Mouse (Mus musculus) kidney, adult 2 months (tissue): ENCODE data around the gene Azi2. TPM values are rescaled to one million over a fixed set of nuclear protein-coding genes. Genes with fewer than 3 reads are reported as not detected.

Experiments used
- DNase-seq: peaks from one replicate; pipeline ENCODE4 v3.0.0; 2021
- H3K27ac ChIP-seq: fragments of 200-500 bp; 2 replicates; pipeline ENCODE4 v1.5.1; 2012; ENCODE audit warnings: low read depth, low read length, control low read depth, inconsistent platforms; ENCODE audit not compliant: insufficient read depth
- H3K27me3 ChIP-seq: fragments of 200-500 bp; replicated peaks from 2 replicates; pipeline ENCODE4 v1.6.1; 2012; ENCODE audit warnings: mild to moderate bottlenecking, moderate library complexity, low read length, inconsistent platforms; ENCODE audit not compliant: control insufficient read depth, insufficient read depth
- H3K36me3 ChIP-seq: fragments of 200-500 bp; 2 replicates; pipeline ENCODE4 v1.6.1; 2012; ENCODE audit warnings: mild to moderate bottlenecking, moderate library complexity, low read length, inconsistent platforms; ENCODE audit not compliant: control insufficient read depth, insufficient read depth
- H3K4me1 ChIP-seq: fragments of 200-500 bp; 2 replicates; pipeline ENCODE4 v1.6.1; 2011; ENCODE audit warnings: low read length; ENCODE audit not compliant: control insufficient read depth, insufficient read depth
- H3K4me3 ChIP-seq: fragments of 200-500 bp; 2 replicates; pipeline ENCODE4 v1.5.1; 2011; ENCODE audit warnings: mild to moderate bottlenecking, low read depth, low read length, control low read depth; ENCODE audit not compliant: insufficient read depth
- CTCF ChIP-seq: fragments of 200-500 bp; conservative IDR thresholded peaks from 2 replicates; pipeline ENCODE4 v1.5.1; 2011; ENCODE audit warnings: low read depth, mild to moderate bottlenecking, control low read depth, low read length, moderate library complexity, mixed read lengths; ENCODE audit not compliant: insufficient read depth, insufficient read length
- POLR2A ChIP-seq: fragments of 200-500 bp; IDR thresholded peaks from one replicate; pipeline ENCODE4 v1.6.1; 2011; ENCODE audit warnings: low read depth, low read length, control low read depth
- WGBS: fragments of 180-500 bp; shearing (Covaris S2); methylation state at CpG from one replicate; pipeline ENCODE4 v1.1.7; 2018; 5-methylcytosine and 5-hydroxymethylcytosine counted together
- polyA plus RNA-seq: library from polyadenylated mRNA; depleted of rRNA; stranded (reverse); fragments of >200 nt; gene quantifications from 2 replicates; pipeline ENCODE4 v1.2.3, GENCODE M21; 2012

Gene Azi2
- polyA plus RNA-seq, 1 experiment = 26.2 TPM

DNA sequence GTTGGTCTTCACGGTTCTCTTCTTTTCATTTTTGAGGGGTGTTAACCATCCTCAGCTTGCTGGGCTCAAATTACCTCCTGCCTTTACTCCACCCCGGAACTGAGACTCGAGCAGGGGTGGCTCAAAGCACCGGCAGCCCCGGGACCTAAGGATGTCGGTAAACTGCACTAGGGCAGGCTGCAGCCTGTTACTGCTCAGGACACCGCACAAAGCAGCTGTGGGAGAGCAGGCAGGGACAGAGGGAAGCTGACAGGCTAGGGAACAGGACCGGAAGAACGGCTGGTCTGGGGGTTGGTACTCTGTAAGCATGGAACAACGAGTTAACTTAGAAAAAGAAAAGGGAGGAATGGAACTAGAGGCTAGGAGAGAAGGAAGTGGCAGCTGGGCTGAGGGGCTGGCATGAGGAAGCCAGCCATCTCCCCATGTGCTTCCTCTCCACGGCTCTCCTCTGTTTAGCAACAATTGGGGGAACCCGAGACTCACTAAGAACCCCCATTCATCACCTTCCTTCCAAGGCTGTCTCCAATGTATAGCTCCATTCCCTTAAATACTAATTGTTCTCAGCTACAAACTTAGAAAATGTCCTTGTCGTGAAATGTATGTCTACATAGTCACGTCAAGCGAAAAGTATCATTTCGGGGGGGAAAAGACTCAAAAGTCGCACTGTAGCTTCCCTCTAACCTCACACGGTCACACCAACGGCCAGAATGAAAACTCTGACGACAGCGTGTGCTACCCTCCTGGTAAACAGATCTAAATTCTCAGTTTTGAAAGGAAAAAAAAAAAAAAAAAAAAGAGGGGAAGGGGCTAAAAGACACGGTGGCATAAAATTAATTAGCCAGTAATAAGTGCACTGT, 42.5 kb downstream of the Azi2 start:
- no peak overlapping the region for H3K27ac ChIP-seq
- 18% methylated on average over 22 of the region's 22 CpGs for WGBS
- no peak for DNase-seq
- TF ChIP-seq CTCF = no peak
- no peak for TF ChIP-seq POLR2A
- H3K36me3 ChIP-seq = no peaks in the 10 kb centered on the region
- H3K27me3 ChIP-seq = no peaks in the 10 kb centered on the region
- no peaks in the 10 kb centered on the region; the same call in 1 of the 2 replicates for H3K4me1 ChIP-seq
- peak overlapping the region; percentile 12; the same call in 1 of the 2 replicates for H3K4me3 ChIP-seq

- 70% methylated on average over 4 of the region's 4 CpGs for WGBS
- no peak overlapping the region for H3K27ac ChIP-seq
- no peak for TF ChIP-seq CTCF
- TF ChIP-seq POLR2A = no peak
- H3K4me1 ChIP-seq = no peaks in the 10 kb centered on the region; the same call in 1 of the 2 replicates
- no peak overlapping the region for H3K4me3 ChIP-seq
- H3K36me3 ChIP-seq = no peaks in the 10 kb centered on the region
- no peaks in the 10 kb centered on the region for H3K27me3 ChIP-seq
- DNase-seq = no peak
These were observed 43.5 kb downstream of the Azi2 start for GRCm38 (mm10) chr9:118083834-118084233.

DNA sequence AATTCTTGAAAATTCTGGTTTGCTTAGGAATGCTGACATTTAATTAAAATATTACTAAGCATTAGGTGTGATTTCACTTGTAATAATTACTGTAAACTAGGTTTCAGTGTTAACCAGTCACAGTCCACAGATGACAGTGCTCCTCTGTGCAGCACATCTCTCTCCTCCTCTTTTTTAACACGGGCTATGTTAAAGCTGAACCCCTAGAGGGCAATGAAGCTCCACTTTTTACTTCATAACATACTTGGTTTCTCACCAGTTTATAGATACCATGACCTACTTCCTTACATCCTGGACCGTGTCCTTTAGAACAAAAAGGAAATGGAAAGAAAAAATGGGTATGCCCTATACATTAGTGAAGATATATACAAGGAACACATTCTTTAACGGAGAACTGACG, 59.1 kb downstream of the Azi2 start:
- H3K4me3 ChIP-seq = no peak overlapping the region
- no peaks in the 10 kb centered on the region for H3K36me3 ChIP-seq
- peak; percentile 5 for DNase-seq
- H3K27me3 ChIP-seq = no peaks in the 10 kb centered on the region
- TF ChIP-seq POLR2A (no peak), CTCF (no peak)
- H3K27ac ChIP-seq = no peak overlapping the region
- 35% methylated on average over 4 of the region's 4 CpGs for WGBS
- H3K4me1 ChIP-seq = no peaks in the 10 kb centered on the region

GRCm38 (mm10) chr9:118100484-118100883, 60.2 kb downstream of the Azi2 start:
- Histone ChIP-seq H3K27me3 (no peaks in the 10 kb centered on the region), H3K27ac (no peak overlapping the region), H3K36me3 (no peaks in the 10 kb centered on the region), H3K4me3 (no peak overlapping the region), H3K4me1 (no peaks in the 10 kb centered on the region)
- 97% methylated on average over 2 of the region's 2 CpGs for WGBS
- TF ChIP-seq CTCF = no peak
- no peak for TF ChIP-seq POLR2A
- no peak for DNase-seq

GRCm38 (mm10) chr9:118101802-118102201, 61.5 kb downstream of the Azi2 start:
- Histone ChIP-seq H3K4me1 (no peaks in the 10 kb centered on the region), H3K36me3 (no peaks in the 10 kb centered on the region), H3K4me3 (no peak overlapping the region), H3K27me3 (no peaks in the 10 kb centered on the region), H3K27ac (no peak overlapping the region)
- TF ChIP-seq CTCF (no peak), POLR2A (no peak)
- WGBS = 71% methylated on average over 2 of the region's 2 CpGs
- no peak for DNase-seq

GRCm38 (mm10) chr9:118108527-118109011, 68.3 kb downstream of the Azi2 start:
- Histone ChIP-seq H3K36me3 (no peaks in the 10 kb centered on the region), H3K27me3 (no peaks in the 10 kb centered on the region), H3K27ac (no peak overlapping the region), H3K4me3 (no peak overlapping the region), H3K4me1 (no peaks in the 10 kb centered on the region)
- TF ChIP-seq POLR2A (no peak), CTCF (no peak)
- WGBS = 72% methylated on average over 4 of the region's 4 CpGs
- no peak for DNase-seq

DNA sequence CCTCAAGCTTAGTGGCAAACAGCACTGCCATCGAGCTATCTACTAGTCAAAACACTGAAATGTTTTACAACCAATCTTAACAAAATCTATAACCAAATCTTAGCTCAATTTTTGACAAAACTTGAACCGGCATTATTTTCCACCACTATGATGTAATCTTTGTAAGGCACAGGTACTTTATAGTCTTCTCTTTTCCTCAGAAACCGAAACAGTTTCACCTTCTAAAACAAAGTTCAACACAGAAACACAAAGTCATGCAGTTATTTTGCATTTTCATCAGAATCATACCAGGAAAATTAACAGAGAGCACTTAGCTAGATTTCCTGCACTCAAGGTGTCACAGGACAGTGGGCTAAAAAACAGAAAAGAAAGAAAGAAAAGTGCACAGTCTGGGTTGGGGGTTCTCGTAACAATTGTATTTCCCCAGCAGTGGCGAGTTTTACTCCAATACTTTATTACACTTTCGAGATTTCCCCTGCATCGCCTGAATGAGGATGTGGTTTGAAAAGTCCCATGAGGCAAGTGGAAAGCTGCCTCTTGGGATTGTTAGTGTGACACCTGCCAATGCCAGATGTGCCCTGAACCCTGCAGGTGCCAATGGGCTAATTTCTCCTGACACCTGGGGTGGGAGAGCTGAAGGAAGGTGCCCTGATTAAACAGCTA, 69.5 kb downstream of the Azi2 start:
- 88% methylated on average over 7 of the region's 7 CpGs for WGBS
- Histone ChIP-seq H3K36me3 (no peaks in the 10 kb centered on the region), H3K27ac (no peak overlapping the region), H3K4me3 (no peak overlapping the region), H3K27me3 (no peaks in the 10 kb centered on the region), H3K4me1 (no peaks in the 10 kb centered on the region)
- no peak for DNase-seq
- TF ChIP-seq POLR2A (no peak), CTCF (no peak)
